Mouse (Mus musculus): Measurements from ENCODE around the gene Esrrb.

Gene Esrrb

GRCm38 (mm10) chr12:86565996-86566395, 205.1 kb downstream of the Esrrb start:
- no peak for DNase-seq (ENCODE audit: extremely low read depth, low read depth)

Data from MEL-GATA-1-ER (cell line).